Mouse (Mus musculus): ENCODE data around the gene Gm26602. TPM values are rescaled to one million over a fixed set of nuclear protein-coding genes. Genes with fewer than 3 reads are reported as not detected.

Gene Gm26602
- polyA plus RNA-seq, 1 experiment: not detected

DNA sequence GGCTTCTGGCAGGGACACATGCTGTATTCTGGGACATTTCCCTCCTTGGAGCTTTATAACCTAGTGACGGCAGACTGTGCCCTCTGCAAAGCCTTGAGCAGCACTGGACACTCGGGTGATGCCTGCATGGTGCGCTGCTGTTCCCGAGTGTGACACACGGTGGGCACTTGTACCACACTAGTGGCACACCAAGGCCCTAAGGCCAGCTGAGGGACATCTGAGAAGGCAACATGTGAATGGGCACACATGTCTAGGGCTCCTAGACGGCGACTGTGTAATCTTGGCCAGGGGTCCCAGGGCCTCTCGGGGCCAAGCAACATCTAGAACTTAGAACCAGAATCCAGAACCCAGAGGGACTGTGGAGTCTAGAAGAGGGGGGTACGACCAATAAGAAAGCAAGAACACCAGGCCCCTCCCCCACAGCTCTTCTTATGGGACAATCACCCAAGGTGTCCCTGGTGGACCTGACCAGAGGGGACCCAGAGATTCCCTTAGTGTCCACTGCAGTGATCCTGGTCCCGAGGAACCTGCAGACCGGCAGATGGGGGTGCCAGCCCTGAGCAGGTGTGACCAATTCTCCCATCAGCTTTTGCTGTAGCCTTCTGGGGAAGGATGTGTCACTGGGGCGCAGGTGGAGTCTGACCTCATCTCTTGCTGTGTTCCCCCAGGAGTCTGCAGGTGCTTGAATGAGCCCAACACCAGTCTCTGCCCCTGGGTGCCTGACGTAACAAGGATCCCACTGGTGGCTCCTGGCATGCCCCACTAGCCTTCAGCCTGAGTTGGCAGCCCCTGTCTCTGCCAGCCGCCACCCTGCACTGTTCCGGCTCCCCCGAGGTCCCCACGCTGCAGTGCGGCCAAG lies 19.5 kb downstream of the Gm26602 start:
- H3K36me3 ChIP-seq (ENCODE audit: control insufficient read depth, insufficient read depth, low read length): no peaks in the 10 kb centered on the region
- no peak overlapping the region for H3K27ac ChIP-seq (ENCODE audit: control insufficient read depth, insufficient read depth, low read length)
- no peaks in the 10 kb centered on the region for H3K27me3 ChIP-seq (ENCODE audit: control insufficient read depth, insufficient read depth, low read length)
- TF ChIP-seq CTCF (IDR thresholded peaks at IDR 0.05; ENCODE audit: borderline replicate concordance, control insufficient read depth, extremely low read depth, insufficient read depth, low read length, poor library complexity) (no peak), POLR2A (IDR thresholded peaks at IDR 0.05; ENCODE audit: control insufficient read depth, extremely low read depth, insufficient read depth, low read length, poor library complexity) (no peak)
- 89% methylated on average over 18 of the region's 18 CpGs for WGBS
- DNase-seq: no peak
- H3K4me1 ChIP-seq (replicated peaks; ENCODE audit: control insufficient read depth, insufficient read depth, low read length): peaks cover 15% of the 10 kb centered on the region
- H3K4me3 ChIP-seq (ENCODE audit: control insufficient read depth, insufficient read depth, low read length): no peak overlapping the region

DNA sequence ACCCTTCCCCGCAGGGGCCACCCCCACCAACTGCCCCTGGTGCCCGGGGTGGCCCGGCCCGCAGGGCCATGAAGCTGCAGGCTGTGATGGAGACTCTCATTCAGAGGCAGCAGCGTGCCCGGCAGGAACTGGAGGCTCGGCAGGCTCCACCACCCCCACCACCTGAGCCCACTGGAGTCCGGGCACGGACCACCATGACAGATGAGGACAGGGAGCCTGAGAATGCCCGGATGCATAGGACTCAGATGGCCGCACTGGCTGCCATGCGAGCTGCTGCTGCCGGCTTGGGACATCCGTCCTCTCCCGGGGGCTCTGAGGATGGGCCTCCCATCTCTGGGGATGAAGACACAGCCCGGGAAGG lies 20.1 kb downstream of the Gm26602 start:
- WGBS: 95% methylated on average over 16 of the region's 16 CpGs
- TF ChIP-seq CTCF (IDR thresholded peaks at IDR 0.05; ENCODE audit: borderline replicate concordance, control insufficient read depth, extremely low read depth, insufficient read depth, low read length, poor library complexity): no peak
- TF ChIP-seq POLR2A (IDR thresholded peaks at IDR 0.05; ENCODE audit: control insufficient read depth, extremely low read depth, insufficient read depth, low read length, poor library complexity): no peak
- DNase-seq: no peak
- no peaks in the 10 kb centered on the region for H3K36me3 ChIP-seq (ENCODE audit: control insufficient read depth, insufficient read depth, low read length)
- H3K27ac ChIP-seq (ENCODE audit: control insufficient read depth, insufficient read depth, low read length): no peak overlapping the region
- no peak overlapping the region for H3K4me3 ChIP-seq (ENCODE audit: control insufficient read depth, insufficient read depth, low read length)
- no peaks in the 10 kb centered on the region for H3K27me3 ChIP-seq (ENCODE audit: control insufficient read depth, insufficient read depth, low read length)
- H3K4me1 ChIP-seq (replicated peaks; ENCODE audit: control insufficient read depth, insufficient read depth, low read length): peaks cover 13% of the 10 kb centered on the region

DNA sequence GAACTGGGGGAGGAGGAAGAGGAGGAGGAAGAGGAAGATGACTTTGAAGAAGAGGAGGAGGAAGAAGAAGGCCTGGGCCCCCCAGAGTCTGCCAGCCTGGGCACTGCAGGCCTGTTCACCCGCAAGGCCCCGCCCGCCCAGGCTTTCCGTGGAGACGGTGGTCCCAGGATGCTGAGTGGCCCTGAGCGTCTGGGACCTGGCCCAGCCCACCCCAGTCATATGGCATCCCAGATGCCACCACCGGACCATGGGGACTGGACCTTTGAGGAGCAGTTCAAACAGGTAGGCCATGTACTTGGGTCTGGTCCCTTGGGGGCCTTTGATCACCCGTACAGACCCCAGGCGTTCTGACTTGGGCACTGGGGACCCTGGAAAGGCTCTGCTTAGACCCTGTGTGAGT lies 21.1 kb downstream of the Gm26602 start:
- 95% methylated on average over 9 of the region's 9 CpGs for WGBS
- H3K27ac ChIP-seq (ENCODE audit: control insufficient read depth, insufficient read depth, low read length): no peak overlapping the region
- no peaks in the 10 kb centered on the region for H3K36me3 ChIP-seq (ENCODE audit: control insufficient read depth, insufficient read depth, low read length)
- no peaks in the 10 kb centered on the region for H3K27me3 ChIP-seq (ENCODE audit: control insufficient read depth, insufficient read depth, low read length)
- DNase-seq: no peak
- TF ChIP-seq POLR2A (IDR thresholded peaks at IDR 0.05; ENCODE audit: control insufficient read depth, extremely low read depth, insufficient read depth, low read length, poor library complexity) (no peak), CTCF (IDR thresholded peaks at IDR 0.05; ENCODE audit: borderline replicate concordance, control insufficient read depth, extremely low read depth, insufficient read depth, low read length, poor library complexity) (no peak)
- no peak overlapping the region for H3K4me3 ChIP-seq (ENCODE audit: control insufficient read depth, insufficient read depth, low read length)
- peaks cover 14% of the 10 kb centered on the region for H3K4me1 ChIP-seq (replicated peaks; ENCODE audit: control insufficient read depth, insufficient read depth, low read length)

- DNase-seq: no peak
- H3K27me3 ChIP-seq (ENCODE audit: control insufficient read depth, insufficient read depth, low read length): no peaks in the 10 kb centered on the region
- TF ChIP-seq POLR2A (IDR thresholded peaks at IDR 0.05; ENCODE audit: control insufficient read depth, extremely low read depth, insufficient read depth, low read length, poor library complexity) (no peak), CTCF (IDR thresholded peaks at IDR 0.05; ENCODE audit: borderline replicate concordance, control insufficient read depth, extremely low read depth, insufficient read depth, low read length, poor library complexity) (no peak)
- H3K4me1 ChIP-seq (replicated peaks; ENCODE audit: control insufficient read depth, insufficient read depth, low read length): peaks cover 21% of the 10 kb centered on the region
- no peak overlapping the region for H3K27ac ChIP-seq (ENCODE audit: control insufficient read depth, insufficient read depth, low read length)
- 63% methylated on average over 8 of the region's 8 CpGs for WGBS
- H3K36me3 ChIP-seq (ENCODE audit: control insufficient read depth, insufficient read depth, low read length): no peaks in the 10 kb centered on the region
- H3K4me3 ChIP-seq (ENCODE audit: control insufficient read depth, insufficient read depth, low read length): no peak overlapping the region
These were observed 22.1 kb downstream of the Gm26602 start for GRCm38 (mm10) chr10:79932736-79933135.

DNA sequence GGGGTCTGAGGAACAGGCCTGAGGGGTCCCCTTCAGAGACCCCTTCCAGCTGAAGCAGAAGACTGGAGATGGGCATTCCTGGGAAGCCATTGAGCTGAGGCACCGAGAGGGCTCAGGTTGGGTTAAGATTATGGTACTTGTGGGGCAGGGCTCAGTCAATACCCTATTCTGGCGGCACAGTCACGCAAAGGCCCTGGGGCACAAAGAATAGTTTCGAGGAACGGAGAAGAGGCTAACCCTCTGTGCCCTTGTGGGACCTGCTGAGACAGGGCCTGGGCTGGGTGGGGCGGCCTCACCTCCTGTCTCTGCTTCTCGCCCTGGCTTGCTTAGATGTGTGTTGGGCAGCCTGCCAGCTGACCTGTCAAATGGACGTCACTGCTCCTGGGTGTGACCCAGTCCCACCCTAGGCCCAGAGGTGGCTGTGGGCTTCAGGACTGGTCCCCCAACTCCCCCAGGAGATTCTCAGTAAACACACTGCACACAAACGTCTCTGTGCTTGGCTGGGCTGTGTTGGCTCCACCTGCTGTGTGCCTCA lies 22.6 kb downstream of the Gm26602 start:
- Histone ChIP-seq H3K27ac (ENCODE audit: control insufficient read depth, insufficient read depth, low read length) (no peak overlapping the region), H3K4me1 (replicated peaks; ENCODE audit: control insufficient read depth, insufficient read depth, low read length) (peaks cover 20% of the 10 kb centered on the region), H3K4me3 (ENCODE audit: control insufficient read depth, insufficient read depth, low read length) (no peak overlapping the region), H3K27me3 (ENCODE audit: control insufficient read depth, insufficient read depth, low read length) (no peaks in the 10 kb centered on the region), H3K36me3 (ENCODE audit: control insufficient read depth, insufficient read depth, low read length) (no peaks in the 10 kb centered on the region)
- no peak for TF ChIP-seq CTCF (IDR thresholded peaks at IDR 0.05; ENCODE audit: borderline replicate concordance, control insufficient read depth, extremely low read depth, insufficient read depth, low read length, poor library complexity)
- no peak for TF ChIP-seq POLR2A (IDR thresholded peaks at IDR 0.05; ENCODE audit: control insufficient read depth, extremely low read depth, insufficient read depth, low read length, poor library complexity)
- DNase-seq: no peak
- 90% methylated on average over 9 of the region's 9 CpGs for WGBS

DNA sequence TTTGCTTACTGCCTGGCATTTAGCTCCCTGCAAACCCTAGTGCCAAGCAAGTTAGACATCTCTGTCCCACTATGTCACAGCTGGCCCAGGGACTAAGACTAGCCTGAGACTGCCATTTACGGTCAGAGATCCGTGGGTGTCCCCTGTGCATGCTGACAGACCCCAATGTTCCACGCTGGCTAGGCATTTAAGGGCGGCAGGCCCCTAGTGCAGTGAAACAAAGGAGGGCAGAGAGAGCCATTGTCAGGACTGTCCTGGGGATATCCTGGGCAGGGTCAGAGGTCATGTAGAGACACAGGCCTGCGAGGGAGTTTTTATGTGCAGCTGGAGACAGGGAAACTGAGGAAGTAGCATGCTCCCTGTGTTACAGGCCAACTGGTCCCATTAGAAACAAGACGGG lies 23.2 kb downstream of the Gm26602 start:
- no peak for DNase-seq
- Histone ChIP-seq H3K27ac (ENCODE audit: control insufficient read depth, insufficient read depth, low read length) (no peak overlapping the region), H3K36me3 (ENCODE audit: control insufficient read depth, insufficient read depth, low read length) (no peaks in the 10 kb centered on the region), H3K4me1 (replicated peaks; ENCODE audit: control insufficient read depth, insufficient read depth, low read length) (peaks cover 15% of the 10 kb centered on the region), H3K4me3 (ENCODE audit: control insufficient read depth, insufficient read depth, low read length) (no peak overlapping the region), H3K27me3 (ENCODE audit: control insufficient read depth, insufficient read depth, low read length) (no peaks in the 10 kb centered on the region)
- TF ChIP-seq CTCF (IDR thresholded peaks at IDR 0.05; ENCODE audit: borderline replicate concordance, control insufficient read depth, extremely low read depth, insufficient read depth, low read length, poor library complexity) (no peak), POLR2A (IDR thresholded peaks at IDR 0.05; ENCODE audit: control insufficient read depth, extremely low read depth, insufficient read depth, low read length, poor library complexity) (no peak)
- WGBS: 95% methylated on average over 6 of the region's 6 CpGs
